Mouse (Mus musculus) heart, embryonic 16.5 days (tissue): ENCODE results near the gene Tmem168. TPM values are rescaled to one million over a fixed set of nuclear protein-coding genes. Genes with fewer than 3 reads are reported as not detected.
A peak's percentile ranks its signal among the peaks of the same experiment; 100 is the strongest.

Experiments
- ATAC-seq: fragments of 200-750 bp; cut with Nextera tagmentation; replicated peaks from 2 replicates; pipeline ENCODE4 v1.8.0; 2017; ENCODE audit warnings: moderate number of reproducible peaks; ENCODE audit not compliant: insufficient read depth, low FRiP score; ENCODE audit errors: extremely low read depth
- H3K27ac ChIP-seq: fragments of 300-500 bp; sonication (generic); 2 replicates; pipeline ENCODE4 v1.5.1; 2014; ENCODE audit warnings: mild to moderate bottlenecking, low read length, control low read depth, moderate library complexity
- H3K27me3 ChIP-seq: fragments of 300-500 bp; sonication (generic); 2 replicates; pipeline ENCODE4 v1.6.1; 2014; ENCODE audit warnings: low read length, mixed read lengths; ENCODE audit not compliant: control insufficient read depth, insufficient read depth
- H3K36me3 ChIP-seq: fragments of 300-500 bp; sonication (generic); 2 replicates; pipeline ENCODE4 v1.6.1; 2014; ENCODE audit not compliant: control insufficient read depth, insufficient read depth
- H3K4me1 ChIP-seq: fragments of 300-500 bp; sonication (generic); 2 replicates; pipeline ENCODE4 v1.6.1; 2014; ENCODE audit warnings: low read length, mixed read lengths; ENCODE audit not compliant: control insufficient read depth, insufficient read depth
- H3K4me2 ChIP-seq: fragments of 300-500 bp; sonication (generic); 2 replicates; pipeline ENCODE4 v1.6.1; 2014; ENCODE audit warnings: low read depth, mild to moderate bottlenecking, control low read depth, low read length
- H3K4me3 ChIP-seq: fragments of 300-500 bp; sonication (generic); 2 replicates; pipeline ENCODE4 v1.5.1; 2014; ENCODE audit warnings: mild to moderate bottlenecking, control low read depth, low read length
- H3K9ac ChIP-seq: fragments of 300-500 bp; sonication (generic); 2 replicates; pipeline ENCODE4 v1.6.1; 2014; ENCODE audit warnings: low read length, control low read depth
- H3K9me3 ChIP-seq: fragments of 300-500 bp; sonication (generic); replicated peaks from 2 replicates; pipeline ENCODE4 v1.6.1; 2016; ENCODE audit warnings: low read length; ENCODE audit not compliant: control insufficient read depth
- WGBS: fragments of 180-500 bp; shearing (Covaris S2); extraction: QIAGEN DNeasy Blood & Tissue Kit; methylation state at CpG from one replicate; pipeline ENCODE4 v1.1.7; 2014; 5-methylcytosine and 5-hydroxymethylcytosine counted together
- polyA plus RNA-seq: library from polyadenylated mRNA; unstranded; fragments of >200 nt; fragmentation: Nextera tagmentation; extraction: Ambion mirVana; gene quantifications from 2 replicates; pipeline ENCODE4 v1.2.1, GENCODE M21; 2015

Tmem168 gene
- polyA plus RNA-seq: 33.1 and 36.2 TPM in 2 replicates

- Histone ChIP-seq H3K27ac (peak within 1 kb of the TSS; percentile 94), H3K4me3 (peak within 1 kb of the TSS; percentile 70), H3K27me3 (no peaks in the 10 kb centered on the region), H3K4me1 (peaks cover 11% of the 10 kb centered on the region), H3K36me3 (peaks cover 3% of the 10 kb centered on the region; the same call in 1 of the 2 replicates), H3K9ac (peak within 1 kb of the TSS; percentile 88), H3K9me3 (peaks cover 2% of the 10 kb centered on the region; the same call in 1 of the 2 replicates), H3K4me2 (peak within 1 kb of the TSS; percentile 85)
- WGBS: 3% methylated on average over 71 of the region's 71 CpGs
- ATAC-seq: peak; percentile 97
Observed at GRCm38 (mm10) chr6:13607621-13608493, at the start of gene Tmem168. Gene Tmem168, minus strand, starts transcription at chr6:13608100.

- H3K36me3 ChIP-seq: peaks cover 9% of the 10 kb centered on the region
- H3K27me3 ChIP-seq: no peaks in the 10 kb centered on the region
- no peak overlapping the region for H3K27ac ChIP-seq
- no peak overlapping the region for H3K4me3 ChIP-seq
- H3K9me3 ChIP-seq: no peaks in the 10 kb centered on the region
- no peak overlapping the region for H3K4me2 ChIP-seq
- no peak for ATAC-seq
- H3K9ac ChIP-seq: no peak overlapping the region
- H3K4me1 ChIP-seq: no peaks in the 10 kb centered on the region
Observed at GRCm38 (mm10) chr6:13654081-13654480, 46.2 kb upstream of the Tmem168 start.

- Histone ChIP-seq H3K9ac (no peak overlapping the region), H3K9me3 (0 out of 2 replicates have a peak, but pooled peaks cover 3% of the 10 kb centered on the region), H3K27ac (no peak overlapping the region), H3K4me3 (no peak overlapping the region), H3K27me3 (no peaks in the 10 kb centered on the region), H3K4me2 (no peak overlapping the region), H3K4me1 (no peaks in the 10 kb centered on the region), H3K36me3 (peaks cover 14% of the 10 kb centered on the region)
- no peak for ATAC-seq
- WGBS: 93% methylated on average over 3 of the region's 3 CpGs
Observed at GRCm38 (mm10) chr6:13652284-13652683, 44.4 kb upstream of the Tmem168 start.

DNA sequence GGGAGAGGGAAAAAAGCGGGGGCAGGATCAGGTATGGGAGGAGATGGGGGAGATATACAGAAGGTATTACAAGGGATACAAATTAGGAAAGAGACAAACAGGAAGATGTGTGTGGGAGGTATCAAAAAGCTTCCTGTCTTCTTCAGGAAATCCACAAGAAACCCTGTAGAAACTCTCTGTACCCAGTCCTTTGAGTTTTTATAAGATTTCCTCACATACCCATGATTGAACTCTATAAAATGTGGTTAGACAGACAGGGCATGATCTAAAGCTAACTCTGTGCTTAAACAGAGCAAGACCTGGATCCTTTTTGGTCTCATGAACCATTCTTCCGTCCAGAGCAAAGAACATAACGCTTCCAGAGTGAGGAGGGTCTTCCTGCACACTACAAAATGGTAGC, 43.0 kb upstream of the Tmem168 start:
- no peak overlapping the region for H3K27ac ChIP-seq
- H3K36me3 ChIP-seq: peaks cover 14% of the 10 kb centered on the region
- no peak for ATAC-seq
- no peak overlapping the region for H3K9ac ChIP-seq
- H3K9me3 ChIP-seq: 0 out of 2 replicates have a peak, but pooled peaks cover 3% of the 10 kb centered on the region
- H3K4me1 ChIP-seq: no peaks in the 10 kb centered on the region
- no peak overlapping the region for H3K4me2 ChIP-seq
- no peaks in the 10 kb centered on the region for H3K27me3 ChIP-seq
- 96% methylated on average over 3 of the region's 3 CpGs for WGBS
- H3K4me3 ChIP-seq: no peak overlapping the region

- no peaks in the 10 kb centered on the region for H3K4me1 ChIP-seq
- H3K27ac ChIP-seq: no peak overlapping the region
- H3K9me3 ChIP-seq: 0 out of 2 replicates have a peak, but pooled peaks cover 3% of the 10 kb centered on the region
- ATAC-seq: no peak
- no peak overlapping the region for H3K4me3 ChIP-seq
- no peak overlapping the region for H3K9ac ChIP-seq
- no peaks in the 10 kb centered on the region for H3K27me3 ChIP-seq
- no peak overlapping the region for H3K4me2 ChIP-seq
- peaks cover 14% of the 10 kb centered on the region for H3K36me3 ChIP-seq
Observed at GRCm38 (mm10) chr6:13648305-13648704, 40.4 kb upstream of the Tmem168 start.

DNA sequence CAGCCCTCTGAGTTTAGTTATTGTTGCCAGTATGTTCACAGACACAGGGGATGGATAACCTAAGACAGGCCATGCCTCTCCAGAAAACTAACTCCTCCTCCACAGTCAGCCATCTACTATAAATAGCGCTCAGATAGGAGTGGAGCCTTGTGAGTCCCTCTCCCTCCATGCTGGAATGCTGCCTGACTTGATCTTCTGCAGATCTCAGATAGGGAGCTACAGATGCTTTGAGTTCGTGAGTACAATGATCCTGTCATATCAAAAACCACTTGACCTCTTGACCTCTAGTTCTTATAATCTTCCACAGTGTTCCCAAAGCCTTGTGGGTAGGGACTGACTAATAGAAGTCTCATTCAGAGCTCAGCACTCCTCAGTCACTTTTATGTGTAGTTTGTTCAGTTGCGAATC, 28.7 kb upstream of the Tmem168 start:
- WGBS: 28% methylated on average over 3 of the region's 3 CpGs
- Histone ChIP-seq H3K9ac (no peak overlapping the region), H3K27me3 (no peaks in the 10 kb centered on the region), H3K4me3 (no peak overlapping the region), H3K36me3 (peaks cover 7% of the 10 kb centered on the region; the same call in 1 of the 2 replicates), H3K4me1 (no peaks in the 10 kb centered on the region), H3K4me2 (no peak overlapping the region), H3K9me3 (no peaks in the 10 kb centered on the region), H3K27ac (peak overlapping the region; percentile 51)
- ATAC-seq: peak; percentile 90

- H3K9ac ChIP-seq: no peak overlapping the region
- H3K4me3 ChIP-seq: no peak overlapping the region
- no peaks in the 10 kb centered on the region for H3K4me1 ChIP-seq
- 89% methylated on average over 1 of the region's 1 CpGs for WGBS
- no peak overlapping the region for H3K27ac ChIP-seq
- H3K27me3 ChIP-seq: no peaks in the 10 kb centered on the region
- no peak overlapping the region for H3K4me2 ChIP-seq
- no peaks in the 10 kb centered on the region for H3K9me3 ChIP-seq
- peaks cover 6% of the 10 kb centered on the region; the same call in 1 of the 2 replicates for H3K36me3 ChIP-seq
- no peak for ATAC-seq
Observed at GRCm38 (mm10) chr6:13632571-13632970, 24.7 kb upstream of the Tmem168 start.

GRCm38 (mm10) chr6:13630607-13631006, 22.7 kb upstream of the Tmem168 start:
- WGBS: 53% methylated on average over 2 of the region's 2 CpGs
- H3K9ac ChIP-seq: no peak overlapping the region
- H3K27ac ChIP-seq: no peak overlapping the region
- H3K4me2 ChIP-seq: no peak overlapping the region
- H3K4me1 ChIP-seq: no peaks in the 10 kb centered on the region
- no peak overlapping the region for H3K4me3 ChIP-seq
- ATAC-seq: no peak
- H3K27me3 ChIP-seq: no peaks in the 10 kb centered on the region
- H3K36me3 ChIP-seq: peaks cover 6% of the 10 kb centered on the region; the same call in 1 of the 2 replicates
- no peaks in the 10 kb centered on the region for H3K9me3 ChIP-seq

- H3K9me3 ChIP-seq: no peaks in the 10 kb centered on the region
- no peak overlapping the region for H3K4me3 ChIP-seq
- H3K4me2 ChIP-seq: no peak overlapping the region
- no peaks in the 10 kb centered on the region for H3K36me3 ChIP-seq
- no peak overlapping the region for H3K27ac ChIP-seq
- ATAC-seq: no peak
- H3K9ac ChIP-seq: no peak overlapping the region
- H3K27me3 ChIP-seq: no peaks in the 10 kb centered on the region
- 83% methylated on average over 2 of the region's 2 CpGs for WGBS
- H3K4me1 ChIP-seq: no peaks in the 10 kb centered on the region
Observed at GRCm38 (mm10) chr6:13619618-13620017, 11.7 kb upstream of the Tmem168 start.
